Mouse (Mus musculus) heart, postnatal 14 days (tissue): ENCODE measurements at regions not wholly inside any gene's neighbourhood (a gene's known extent, or its start where the extent isn't known, plus 50 kb on each side); places are given as distances from the start of the nearest gene placed in this dataset.
A peak's percentile ranks its signal among the peaks of the same experiment; 100 is the strongest.

Experiments
- DNase-seq, 2 experiments: peaks; one replicate each; pipeline ENCODE4 v3.0.0; 2021 to 2022
- intact Hi-C: fragments of 180-260 bp; cut with DNase I; formaldehyde crosslinking; loops from one replicate; pipeline ENCODE4 v1.15.1; 2025

- intact Hi-C loops: no loop called here
- DNase-seq: no peak
These were observed 131.1 kb upstream of the Reg3g start for GRCm38 (mm10) chr6:78599751-78600150.

GRCm38 (mm10) chr6:78570000-78570597, 101.4 kb upstream of the Reg3g start:
- no peak for DNase-seq

GRCm38 (mm10) chr6:78553008-78553698, 84.5 kb upstream of the Reg3g start:
- DNase-seq: no peak
- intact Hi-C loops: no loop called here

More at GRCm38 (mm10) chr6:78570000-78570597, 101.4 kb upstream of the Reg3g start:
- intact Hi-C loops: no loop called here

DNA sequence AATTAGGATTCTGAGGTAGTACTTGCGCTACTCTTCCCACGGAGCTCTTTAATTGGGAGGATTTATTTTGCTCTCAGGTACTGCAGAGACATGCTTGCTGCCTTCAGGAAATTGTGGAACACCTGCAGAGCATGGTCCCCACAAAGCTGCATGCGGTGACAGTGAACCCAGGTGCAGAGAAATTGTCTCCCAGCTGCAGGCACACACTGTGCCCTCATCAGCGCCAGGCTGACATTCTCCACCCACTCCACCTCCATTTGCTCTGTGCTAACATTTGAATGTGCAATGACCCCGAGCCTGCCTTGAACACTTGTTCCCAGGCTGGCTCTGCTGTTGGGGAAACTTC, 83.7 kb upstream of the Reg3g start:
- no peak for DNase-seq
- intact Hi-C loops: no loop called here

- DNase-seq: no peak
- intact Hi-C loops: no loop called here
These were observed 83.1 kb upstream of the Reg3g start for GRCm38 (mm10) chr6:78551666-78552352.

- intact Hi-C loops: no loop called here
These were observed 79.8 kb upstream of the Reg3g start for GRCm38 (mm10) chr6:78548476-78548875.

GRCm38 (mm10) chr6:78547721-78548120, 79.0 kb upstream of the Reg3g start:
- intact Hi-C loops: no loop called here
- no peak for DNase-seq

More at GRCm38 (mm10) chr6:78548476-78548875, 79.8 kb upstream of the Reg3g start:
- no peak for DNase-seq

DNA sequence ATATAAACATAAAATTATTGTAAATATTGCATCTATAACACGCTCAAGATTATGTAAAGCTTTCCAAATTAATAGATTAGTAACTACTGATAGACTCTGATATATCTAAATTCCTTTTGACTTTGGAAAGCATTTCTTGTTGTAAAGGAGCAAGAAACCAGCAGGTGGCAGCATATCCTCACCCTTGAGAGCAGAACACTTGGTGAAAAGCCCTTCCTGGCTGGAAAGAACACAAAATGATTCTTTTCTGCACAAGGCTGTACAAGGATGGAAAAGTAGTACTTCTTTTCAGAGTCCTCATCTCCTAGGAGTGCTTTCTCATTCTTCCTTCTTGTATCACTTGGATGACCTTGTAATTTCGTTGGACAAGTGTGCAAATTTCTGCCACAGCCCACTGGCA, 75.6 kb upstream of the Reg3g start:
- intact Hi-C loops: no loop called here
- DNase-seq: peak; percentile 30 to 65

DNA sequence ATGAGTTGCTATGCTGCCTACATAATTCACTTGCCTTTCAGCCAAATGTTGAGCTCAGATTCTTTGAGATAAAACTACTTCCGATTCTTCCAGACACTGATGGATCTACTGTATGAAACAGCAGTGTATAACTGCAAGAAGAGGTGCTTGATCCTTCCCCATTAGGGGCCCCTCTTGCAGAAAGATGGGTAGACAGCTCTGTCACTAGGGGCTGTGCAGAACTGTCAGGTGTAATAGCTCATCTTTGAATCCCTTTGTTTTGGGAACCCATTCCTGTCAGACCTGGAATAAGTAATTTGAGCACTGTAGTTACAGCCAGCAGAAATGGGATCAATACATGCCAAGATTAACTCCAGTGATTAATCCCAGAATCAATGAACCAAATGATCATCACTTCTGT, 68.8 kb upstream of the Reg3g start:
- intact Hi-C loops: no loop called here
- DNase-seq: no peak

DNA sequence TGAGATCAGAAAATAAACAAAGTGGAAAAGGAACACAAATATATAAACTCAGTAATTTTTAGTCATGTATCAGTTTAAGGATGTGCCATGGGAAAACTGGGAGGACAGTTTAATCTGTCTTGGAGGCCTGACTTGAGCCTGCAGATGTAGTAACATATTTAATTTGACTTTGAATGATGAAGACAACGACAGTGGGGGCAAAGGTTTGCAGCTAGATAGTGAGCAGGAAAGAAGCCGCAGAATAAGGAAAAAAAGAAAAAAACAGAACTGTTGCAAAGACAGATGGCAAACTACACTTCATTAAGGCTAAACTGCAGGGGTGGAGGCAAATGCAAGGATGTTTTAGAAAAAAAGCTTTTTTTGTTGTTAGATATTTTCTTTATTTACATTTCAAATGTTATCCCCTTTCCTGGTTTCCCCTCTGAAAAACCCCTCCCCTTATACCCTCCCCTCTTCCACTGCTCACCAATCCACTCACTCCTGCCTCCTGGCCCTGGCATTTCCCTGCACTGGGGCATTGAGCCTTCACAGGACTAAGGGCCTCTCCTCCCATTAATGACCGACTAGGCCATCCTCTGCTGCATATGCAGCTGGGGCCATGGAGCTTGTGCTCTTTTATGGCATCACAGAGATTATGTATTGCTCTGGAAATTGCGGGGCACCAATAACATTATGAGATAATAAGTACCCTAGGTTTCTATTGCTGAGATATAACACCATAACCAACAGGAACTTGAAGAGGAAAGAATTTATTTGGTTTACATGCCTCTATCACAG, 58.5 kb upstream of the Reg3g start:
- no peak for DNase-seq
- intact Hi-C loops: no loop called here
